Mouse (Mus musculus): Measurements from ENCODE around the gene Il18r1.

Gene Il18r1

GRCm38 (mm10) chr1:40494594-40494993, 29.2 kb downstream of the Il18r1 start:
- no peak for DNase-seq (ENCODE audit: extremely low spot score, low spot score)

GRCm38 (mm10) chr1:40499708-40500107, 34.4 kb downstream of the Il18r1 start:
- no peak for DNase-seq (ENCODE audit: extremely low spot score, low spot score)

- DNase-seq (ENCODE audit: extremely low spot score, low spot score) = no peak
These were observed 35.8 kb downstream of the Il18r1 start for GRCm38 (mm10) chr1:40501126-40501525.

GRCm38 (mm10) chr1:40501546-40502398, 36.4 kb downstream of the Il18r1 start:
- no peak for DNase-seq (ENCODE audit: extremely low spot score, low spot score)

GRCm38 (mm10) chr1:40504548-40504947, 39.2 kb downstream of the Il18r1 start:
- DNase-seq (ENCODE audit: extremely low spot score, low spot score) = no peak

GRCm38 (mm10) chr1:40514851-40515585, 49.7 kb downstream of the Il18r1 start, which contains the start of gene Il18rap:
Gene Il18rap (plus strand): TSS chr1:40515362.
- DNase-seq (ENCODE audit: extremely low spot score, low spot score) = no peak

GRCm38 (mm10) chr1:40516364-40516763, 51.0 kb downstream of the Il18r1 start:
- DNase-seq (ENCODE audit: extremely low spot score, low spot score) = no peak

- no peak for DNase-seq (ENCODE audit: extremely low spot score, low spot score)
These were observed 57.6 kb downstream of the Il18r1 start for GRCm38 (mm10) chr1:40522918-40523317.

GRCm38 (mm10) chr1:40523971-40524722, 58.8 kb downstream of the Il18r1 start:
- no peak for DNase-seq (ENCODE audit: extremely low spot score, low spot score)

- no peak for DNase-seq (ENCODE audit: extremely low spot score, low spot score)
These were observed 63.9 kb downstream of the Il18r1 start for GRCm38 (mm10) chr1:40529287-40529686.

- DNase-seq (ENCODE audit: extremely low spot score, low spot score) = no peak
These were observed 72.2 kb downstream of the Il18r1 start for GRCm38 (mm10) chr1:40537577-40537976.

- DNase-seq (ENCODE audit: extremely low spot score, low spot score) = peak; percentile 45
These were observed 79.3 kb downstream of the Il18r1 start for GRCm38 (mm10) chr1:40544650-40545049.

- DNase-seq (ENCODE audit: extremely low spot score, low spot score) = no peak
These were observed 81.3 kb downstream of the Il18r1 start for GRCm38 (mm10) chr1:40546645-40547044.

GRCm38 (mm10) chr1:40547064-40547572, 81.8 kb downstream of the Il18r1 start:
- DNase-seq (ENCODE audit: extremely low spot score, low spot score) = no peak

- DNase-seq (ENCODE audit: extremely low spot score, low spot score) = no peak
These were observed 82.4 kb downstream of the Il18r1 start for GRCm38 (mm10) chr1:40547762-40548161.

All from neural tube, embryonic 10.5 days (tissue).